Mouse (Mus musculus) forebrain, embryonic 15.5 days (tissue): ENCODE data around the gene Calm4. TPM values are rescaled to one million over a fixed set of nuclear protein-coding genes. Genes with fewer than 3 reads are reported as not detected.
"Not testable (repeated sequence)": the region's sequence is repeated elsewhere in the genome, so short reads cannot be mapped to it uniquely, and the experiment has no call there.

Experiments
- ATAC-seq: fragments of 200-750 bp; cut with Nextera tagmentation; replicated peaks from 2 replicates; pipeline ENCODE4 v1.8.0; 2017; ENCODE audit warnings: mild to moderate bottlenecking, moderate TSS enrichment, moderate library complexity
- H3K27ac ChIP-seq: fragments of 300-500 bp; sonication (generic); replicated peaks from 2 replicates; pipeline ENCODE4 v1.5.1; 2015; ENCODE audit warnings: mild to moderate bottlenecking, inconsistent platforms
- H3K27me3 ChIP-seq: fragments of 300-500 bp; sonication (generic); 2 replicates; pipeline ENCODE4 v1.6.1; 2015; ENCODE audit warnings: inconsistent platforms
- H3K36me3 ChIP-seq: fragments of 300-500 bp; sonication (generic); 2 replicates; pipeline ENCODE4 v1.6.1; 2015; ENCODE audit warnings: mild to moderate bottlenecking, inconsistent platforms
- H3K4me1 ChIP-seq: fragments of 300-500 bp; sonication (generic); 2 replicates; pipeline ENCODE4 v1.6.1; 2015; ENCODE audit warnings: inconsistent platforms
- H3K4me2 ChIP-seq: fragments of 300-500 bp; sonication (generic); replicated peaks from 2 replicates; pipeline ENCODE4 v1.6.1; 2015; ENCODE audit warnings: mild to moderate bottlenecking, inconsistent platforms
- H3K4me3 ChIP-seq: fragments of 300-500 bp; sonication (generic); 2 replicates; pipeline ENCODE4 v1.5.1; 2015; ENCODE audit warnings: mild to moderate bottlenecking, inconsistent platforms
- H3K9ac ChIP-seq: fragments of 300-500 bp; sonication (generic); replicated peaks from 2 replicates; pipeline ENCODE4 v1.6.1; 2015; ENCODE audit warnings: mild to moderate bottlenecking, inconsistent platforms
- H3K9me3 ChIP-seq: fragments of 300-500 bp; sonication (generic); 2 replicates; pipeline ENCODE4 v1.6.1; 2016; ENCODE audit warnings: inconsistent platforms
- WGBS: fragments of 180-500 bp; shearing (Covaris S2); methylation state at CpG from one replicate; pipeline ENCODE4 v1.1.7; 2015; ENCODE audit warnings: mixed read lengths; 5-methylcytosine and 5-hydroxymethylcytosine counted together
- polyA plus RNA-seq: library from polyadenylated mRNA; unstranded; fragments of >200 nt; fragmentation: Nextera tagmentation; extraction: Ambion mirVana; gene quantifications from 2 replicates; pipeline ENCODE4 v1.2.1, GENCODE M21; 2015

Gene Calm4
- polyA plus RNA-seq, 1 experiment from 2014 or later, result not detected

DNA sequence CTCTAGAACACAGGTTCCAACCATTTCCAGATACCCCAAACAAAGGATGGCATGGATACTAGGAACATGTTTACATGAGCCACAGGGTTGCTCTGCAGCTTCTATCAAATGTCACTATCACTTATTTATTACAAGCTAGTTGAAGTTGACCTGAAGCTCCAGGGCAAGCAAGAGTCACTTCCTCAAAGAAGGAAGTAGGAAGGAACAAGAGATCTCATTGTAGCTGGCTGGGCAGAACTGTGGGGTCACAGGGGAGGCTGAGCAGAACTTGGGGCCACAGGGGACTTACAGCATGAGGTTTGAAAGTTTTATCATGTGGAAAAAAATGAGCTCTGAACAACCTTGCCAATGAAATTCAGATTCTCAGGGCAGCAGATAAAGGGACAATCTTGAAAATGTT, 11.8 kb upstream of the Calm4 start:
- ATAC-seq, result no peak

GRCm38 (mm10) chr13:3831546-3831945, 6.0 kb upstream of the Calm4 start:
- no peak overlapping the region for H3K9ac ChIP-seq

More for the DNA sequence above, 11.8 kb upstream of the Calm4 start:
- no peaks in the 10 kb centered on the region for H3K9me3 ChIP-seq
- H3K27ac ChIP-seq, result no peak overlapping the region
- no peaks in the 10 kb centered on the region for H3K27me3 ChIP-seq
- H3K4me1 ChIP-seq, result no peaks in the 10 kb centered on the region
- no peak overlapping the region for H3K9ac ChIP-seq
- H3K4me2 ChIP-seq, result no peak overlapping the region
- no peak overlapping the region for H3K4me3 ChIP-seq
- H3K36me3 ChIP-seq, result no peaks in the 10 kb centered on the region

DNA sequence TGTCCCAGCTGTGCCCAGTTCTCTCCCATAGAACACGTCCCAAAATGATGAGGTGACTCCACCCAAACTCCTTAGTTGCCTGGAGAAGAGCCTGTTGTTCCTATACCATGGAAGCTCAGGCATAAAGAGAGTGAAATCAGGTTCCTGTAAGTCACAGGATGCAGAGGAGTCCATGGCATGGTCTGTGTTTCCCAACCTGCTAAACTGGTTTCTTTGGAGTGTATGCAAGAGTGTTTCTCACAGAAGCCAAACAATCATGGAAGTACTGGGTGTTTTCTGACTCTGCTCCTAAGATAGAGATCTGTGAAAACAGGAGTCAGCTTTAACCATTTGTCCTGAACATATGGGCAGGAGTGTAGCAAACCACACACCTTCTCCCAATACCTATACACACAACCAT, 5.6 kb upstream of the Calm4 start:
- Histone ChIP-seq H3K27ac (no peak overlapping the region), H3K4me2 (no peak overlapping the region), H3K9ac (no peak overlapping the region), H3K9me3 (no peaks in the 10 kb centered on the region), H3K27me3 (no peaks in the 10 kb centered on the region), H3K36me3 (no peaks in the 10 kb centered on the region), H3K4me1 (no peaks in the 10 kb centered on the region), H3K4me3 (no peak overlapping the region)
- no peak for ATAC-seq
- WGBS, result 64% methylated on average over 1 of the region's 1 CpGs

More at GRCm38 (mm10) chr13:3831546-3831945, 6.0 kb upstream of the Calm4 start:
- Histone ChIP-seq H3K27ac (no peak overlapping the region), H3K4me3 (no peak overlapping the region), H3K9me3 (no peaks in the 10 kb centered on the region), H3K36me3 (no peaks in the 10 kb centered on the region), H3K4me2 (no peak overlapping the region), H3K4me1 (no peaks in the 10 kb centered on the region), H3K27me3 (no peaks in the 10 kb centered on the region)
- ATAC-seq, result no peak
- 86% methylated on average over 5 of the region's 5 CpGs for WGBS

- H3K27ac ChIP-seq, result no peak overlapping the region
- H3K4me3 ChIP-seq, result no peak overlapping the region
- no peaks in the 10 kb centered on the region for H3K4me1 ChIP-seq
- H3K9ac ChIP-seq, result no peak overlapping the region
- ATAC-seq, result no peak
- 83% methylated on average over 2 of the region's 2 CpGs for WGBS
- no peak overlapping the region for H3K4me2 ChIP-seq
- H3K27me3 ChIP-seq, result no peaks in the 10 kb centered on the region
- H3K36me3 ChIP-seq, result no peaks in the 10 kb centered on the region
- H3K9me3 ChIP-seq, result no peaks in the 10 kb centered on the region
Observed at GRCm38 (mm10) chr13:3832450-3832849, 5.1 kb upstream of the Calm4 start.

- H3K9ac ChIP-seq, H3K4me1 ChIP-seq, H3K36me3 ChIP-seq, H3K4me2 ChIP-seq, H3K9me3 ChIP-seq, H3K27me3 ChIP-seq, H3K4me3 ChIP-seq, ATAC-seq, H3K27ac ChIP-seq: not testable (repeated sequence)
Observed at GRCm38 (mm10) chr13:3833644-3834043, 3.9 kb upstream of the Calm4 start.

GRCm38 (mm10) chr13:3840662-3841061, 3.1 kb downstream of the Calm4 start:
- H3K4me1 ChIP-seq, H3K4me2 ChIP-seq, H3K9ac ChIP-seq, H3K9me3 ChIP-seq, H3K27ac ChIP-seq, ATAC-seq, H3K4me3 ChIP-seq, H3K36me3 ChIP-seq, H3K27me3 ChIP-seq: not testable (repeated sequence)

DNA sequence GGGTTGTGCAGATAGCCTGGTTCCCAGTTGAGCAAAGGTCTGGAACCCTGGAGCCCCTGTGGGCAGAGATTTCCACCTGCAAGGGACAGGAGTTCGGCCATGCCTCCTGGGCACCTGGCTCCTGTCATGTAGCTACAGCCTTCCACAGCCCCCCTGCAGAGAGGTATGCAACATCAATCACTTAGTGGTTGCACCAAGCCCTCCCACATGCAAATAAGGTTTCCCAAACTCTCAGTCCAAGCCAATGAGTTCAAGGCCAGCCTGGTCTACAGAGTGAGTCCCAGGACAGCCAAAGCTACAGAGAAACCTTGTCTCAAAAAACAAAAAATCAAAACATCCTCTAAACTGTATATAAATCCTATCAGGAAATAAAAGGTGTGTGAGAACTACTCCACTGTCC, 12.8 kb downstream of the Calm4 start:
- Histone ChIP-seq H3K4me1 (no peaks in the 10 kb centered on the region), H3K4me2 (no peak overlapping the region), H3K9me3 (no peaks in the 10 kb centered on the region), H3K27ac (no peak overlapping the region), H3K4me3 (no peak overlapping the region), H3K9ac (no peak overlapping the region), H3K27me3 (no peaks in the 10 kb centered on the region), H3K36me3 (no peaks in the 10 kb centered on the region)
- 86% methylated on average over 1 of the region's 1 CpGs for WGBS
- no peak for ATAC-seq

- H3K36me3 ChIP-seq, H3K4me1 ChIP-seq, H3K9ac ChIP-seq, ATAC-seq, H3K27ac ChIP-seq, H3K9me3 ChIP-seq, H3K4me2 ChIP-seq, H3K4me3 ChIP-seq, H3K27me3 ChIP-seq: not testable (repeated sequence)
- WGBS, result 92% methylated on average over 3 of the region's 3 CpGs
Observed at GRCm38 (mm10) chr13:3853648-3854333, 16.2 kb downstream of the Calm4 start, which contains the start of gene Calm5. Gene Calm5 (plus strand): TSS chr13:3854173.

GRCm38 (mm10) chr13:3854856-3855255, 17.3 kb downstream of the Calm4 start:
- Histone ChIP-seq H3K36me3 (no peaks in the 10 kb centered on the region), H3K4me3 (no peak overlapping the region), H3K9me3 (no peaks in the 10 kb centered on the region), H3K9ac (no peak overlapping the region), H3K27ac (no peak overlapping the region), H3K4me2 (no peak overlapping the region), H3K4me1 (no peaks in the 10 kb centered on the region), H3K27me3 (no peaks in the 10 kb centered on the region)
- no peak for ATAC-seq
- 83% methylated on average over 2 of the region's 2 CpGs for WGBS

GRCm38 (mm10) chr13:3856252-3856651, 18.7 kb downstream of the Calm4 start:
- H3K27me3 ChIP-seq, result no peaks in the 10 kb centered on the region
- no peaks in the 10 kb centered on the region for H3K36me3 ChIP-seq
- no peak overlapping the region for H3K9ac ChIP-seq
- no peaks in the 10 kb centered on the region for H3K4me1 ChIP-seq
- no peak overlapping the region for H3K4me2 ChIP-seq
- no peak overlapping the region for H3K27ac ChIP-seq
- no peaks in the 10 kb centered on the region for H3K9me3 ChIP-seq
- no peak for ATAC-seq
- H3K4me3 ChIP-seq, result no peak overlapping the region
- 86% methylated on average over 1 of the region's 1 CpGs for WGBS

DNA sequence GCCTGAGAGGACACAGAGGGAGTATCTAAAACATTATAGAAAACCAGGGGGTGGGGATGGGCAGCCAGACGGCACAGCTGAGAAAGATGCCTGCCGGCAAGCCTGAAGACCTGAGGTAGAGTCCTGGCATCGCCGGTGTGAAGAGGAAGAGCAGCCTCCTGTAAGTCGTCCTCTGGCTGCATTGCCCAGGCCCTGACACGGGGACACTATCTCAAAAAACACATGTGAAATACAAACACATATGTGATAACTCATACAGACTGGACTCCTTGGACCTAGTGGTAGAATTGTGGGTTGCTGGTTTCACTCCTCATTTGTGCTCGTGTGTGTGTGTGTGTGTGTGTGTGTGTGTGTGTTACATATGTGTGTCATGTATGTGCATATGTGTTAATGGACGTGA, 23.7 kb downstream of the Calm4 start:
- no peaks in the 10 kb centered on the region for H3K27me3 ChIP-seq

GRCm38 (mm10) chr13:3862325-3862724, 24.8 kb downstream of the Calm4 start:
- ATAC-seq, result no peak
- Histone ChIP-seq H3K4me3 (no peak overlapping the region), H3K9me3 (no peaks in the 10 kb centered on the region), H3K27me3 (no peaks in the 10 kb centered on the region), H3K9ac (no peak overlapping the region), H3K36me3 (no peaks in the 10 kb centered on the region), H3K4me1 (no peaks in the 10 kb centered on the region), H3K27ac (no peak overlapping the region), H3K4me2 (no peak overlapping the region)
- WGBS, result 74% methylated on average over 3 of the region's 3 CpGs

More for the DNA sequence above, 23.7 kb downstream of the Calm4 start:
- Histone ChIP-seq H3K4me3 (no peak overlapping the region), H3K9ac (no peak overlapping the region), H3K9me3 (no peaks in the 10 kb centered on the region), H3K4me1 (no peaks in the 10 kb centered on the region), H3K36me3 (no peaks in the 10 kb centered on the region), H3K4me2 (no peak overlapping the region), H3K27ac (no peak overlapping the region)
- 94% methylated on average over 8 of the region's 8 CpGs for WGBS
- no peak for ATAC-seq

DNA sequence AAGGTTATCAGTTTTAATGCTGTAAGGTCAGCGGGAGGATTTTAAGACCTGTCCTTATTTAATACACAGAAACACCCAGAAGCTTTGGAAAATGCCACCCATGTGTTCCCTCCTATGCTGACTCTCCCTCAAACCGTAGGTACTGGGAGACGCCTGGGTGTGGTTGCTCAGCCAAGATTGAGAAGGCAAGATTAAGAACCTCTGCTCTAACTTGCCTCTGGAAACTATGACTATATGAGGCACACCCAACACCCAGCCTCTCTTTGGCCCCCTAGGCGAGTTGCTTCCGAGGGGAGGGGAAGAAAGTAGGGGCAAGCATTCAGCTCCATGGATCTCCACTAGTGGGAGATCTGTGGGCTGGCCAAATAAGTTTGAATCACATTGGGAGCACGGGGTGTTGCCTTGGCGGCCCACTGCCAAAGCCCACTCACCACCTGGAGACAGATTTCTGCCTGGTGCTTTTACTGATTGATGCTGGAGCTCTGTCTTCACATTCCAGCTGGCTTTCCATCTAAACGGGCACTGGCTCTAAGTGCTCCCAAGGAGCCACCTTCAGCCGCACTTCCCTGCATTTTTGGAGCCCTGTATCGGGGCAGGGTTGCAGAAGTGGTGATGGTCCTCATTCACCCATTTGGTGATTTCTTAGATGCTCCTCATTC, 25.5 kb downstream of the Calm4 start:
- no peak for ATAC-seq
- Histone ChIP-seq H3K27ac (no peak overlapping the region), H3K9me3 (no peaks in the 10 kb centered on the region), H3K4me3 (no peak overlapping the region), H3K4me2 (no peak overlapping the region), H3K36me3 (no peaks in the 10 kb centered on the region), H3K27me3 (no peaks in the 10 kb centered on the region), H3K4me1 (no peaks in the 10 kb centered on the region), H3K9ac (no peak overlapping the region)
- WGBS, result 91% methylated on average over 10 of the region's 10 CpGs
